Mouse (Mus musculus): Measurements from ENCODE around the gene Tctn3. TPM values are rescaled to one million over a fixed set of nuclear protein-coding genes. Genes with fewer than 3 reads are reported as not detected.

Tctn3 gene
- polyA plus RNA-seq, 1 experiment from 2014 or later, result 10.3 TPM

DNA sequence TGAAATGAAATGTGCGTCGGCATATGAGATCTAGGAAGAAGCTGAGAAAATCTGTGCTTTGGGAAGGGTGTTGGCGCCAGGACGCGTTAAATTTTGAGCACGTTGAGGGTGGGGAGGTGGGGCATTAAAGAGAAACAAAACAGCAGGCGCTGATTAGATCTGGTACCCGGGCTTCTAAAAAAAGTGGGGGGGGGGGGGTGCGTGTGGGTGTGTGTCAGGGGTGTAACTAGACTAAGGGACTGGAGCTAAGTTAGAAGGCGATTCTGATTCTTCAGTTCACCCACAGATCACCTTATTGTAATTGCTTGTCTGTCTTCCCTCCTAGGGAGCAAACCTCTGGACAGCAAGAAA, 22.5 kb downstream of the Tctn3 start:
- H3K4me3 ChIP-seq (ENCODE audit: low read depth, low read length), result peak overlapping the region; percentile 61
- no peak overlapping the region for H3K27ac ChIP-seq (replicated peaks; ENCODE audit: low read depth, low read length)
- peak overlapping the region; percentile 70 for H3K4me2 ChIP-seq (ENCODE audit: low read depth, low read length)
- WGBS, result 0% methylated on average over 10 of the region's 10 CpGs
- DNase-seq (ENCODE audit: low spot score) (no peak), ATAC-seq (replicated peaks; ENCODE audit: insufficient number of reproducible peaks, low FRiP score, low TSS enrichment, low read depth) (peak; percentile 2; the same call in 1 of the 2 replicates)
- peak overlapping the region; percentile 1; the same call in 1 of the 2 replicates for H3K9ac ChIP-seq (replicated peaks; ENCODE audit: low read length)
- H3K36me3 ChIP-seq (replicated peaks; ENCODE audit: control insufficient read depth, insufficient read depth, low read depth, low read length), result no peaks in the 10 kb centered on the region
- H3K27me3 ChIP-seq (ENCODE audit: control insufficient read depth, insufficient read depth, low read length), result no peaks in the 10 kb centered on the region
- H3K4me1 ChIP-seq (ENCODE audit: control insufficient read depth, insufficient read depth, low read length), result no peaks in the 10 kb centered on the region; the same call in 1 of the 2 replicates
- no peaks in the 10 kb centered on the region for H3K9me3 ChIP-seq (replicated peaks; ENCODE audit: control insufficient read depth, low read length)

DNA sequence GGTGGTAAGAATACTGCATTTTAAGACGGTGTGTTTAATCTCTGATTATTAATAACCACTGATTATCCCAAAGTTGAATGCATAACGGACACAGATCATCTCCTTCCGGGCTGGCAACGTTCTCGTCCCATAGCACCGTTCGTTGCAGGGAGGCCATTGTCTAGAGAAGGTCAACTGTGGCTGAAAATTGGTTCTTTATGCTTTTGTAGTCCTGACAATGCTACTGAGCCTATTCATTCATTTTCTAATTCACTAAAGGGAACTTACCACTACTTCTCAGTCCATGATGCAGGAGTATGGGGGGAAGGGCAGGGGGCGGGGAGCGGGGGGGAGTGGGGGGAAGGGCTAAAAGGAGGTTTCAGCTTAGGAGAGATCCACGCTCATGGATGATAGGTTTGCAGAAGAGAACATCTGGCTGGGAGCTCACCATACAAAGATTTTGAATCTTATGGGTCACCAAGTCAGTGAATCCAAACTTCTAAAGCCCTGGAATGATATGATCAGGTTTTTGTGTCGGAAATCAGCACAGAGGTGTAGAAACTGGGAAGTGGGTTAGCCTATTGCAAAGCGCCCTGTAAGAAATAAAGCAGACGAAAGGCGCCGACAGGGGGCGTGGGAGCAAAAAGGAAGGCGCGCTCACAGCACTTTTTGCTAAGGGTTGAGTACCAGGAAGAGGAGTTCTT, 23.0 kb downstream of the Tctn3 start:
- Histone ChIP-seq H3K27ac (replicated peaks; ENCODE audit: low read depth, low read length) (no peak overlapping the region; the same call in 1 of the 2 replicates), H3K9ac (replicated peaks; ENCODE audit: low read length) (peak overlapping the region; percentile 47), H3K4me3 (ENCODE audit: low read depth, low read length) (peak overlapping the region; percentile 61), H3K27me3 (ENCODE audit: control insufficient read depth, insufficient read depth, low read length) (no peaks in the 10 kb centered on the region), H3K4me1 (ENCODE audit: control insufficient read depth, insufficient read depth, low read length) (no peaks in the 10 kb centered on the region; the same call in 1 of the 2 replicates), H3K36me3 (replicated peaks; ENCODE audit: control insufficient read depth, insufficient read depth, low read depth, low read length) (no peaks in the 10 kb centered on the region), H3K4me2 (ENCODE audit: low read depth, low read length) (peak overlapping the region; percentile 70), H3K9me3 (replicated peaks; ENCODE audit: control insufficient read depth, low read length) (no peaks in the 10 kb centered on the region)
- DNase-seq (ENCODE audit: low spot score) (peak; percentile 96), ATAC-seq (replicated peaks; ENCODE audit: insufficient number of reproducible peaks, low FRiP score, low TSS enrichment, low read depth) (peak; percentile 72)
- 1% methylated on average over 18 of the region's 18 CpGs for WGBS

DNA sequence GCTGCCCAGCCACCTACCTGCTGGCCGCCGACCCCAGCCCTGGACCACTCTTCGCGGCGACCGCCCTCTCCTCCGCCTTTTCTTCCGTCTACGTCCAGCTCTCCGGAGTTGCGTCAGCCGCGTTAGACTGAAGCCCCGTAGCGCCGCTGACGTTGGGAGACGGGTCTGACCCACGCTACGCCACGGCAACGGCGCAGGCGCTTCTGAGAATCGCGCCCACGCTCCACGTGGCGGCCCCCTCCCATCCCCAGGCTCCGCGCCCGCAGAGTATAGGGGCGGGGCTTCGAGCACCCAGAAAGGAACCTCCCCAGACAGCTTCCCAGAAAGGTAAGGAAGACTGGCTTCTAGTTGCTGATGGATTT, 23.8 kb downstream of the Tctn3 start, which contains the start of gene Aldh18a1:
Gene Aldh18a1 (minus strand): TSS at position 171 of the 362 bp plus-strand sequence.
- under 1% methylated on average over 33 of the region's 34 CpGs for WGBS
- Histone ChIP-seq H3K9ac (replicated peaks; ENCODE audit: low read length) (peak within 1 kb of the TSS; percentile 71), H3K27ac (replicated peaks; ENCODE audit: low read depth, low read length) (no peak within 1 kb of the TSS; the same call in 1 of the 2 replicates), H3K9me3 (replicated peaks; ENCODE audit: control insufficient read depth, low read length) (no peaks in the 10 kb centered on the region), H3K4me3 (ENCODE audit: low read depth, low read length) (peak within 1 kb of the TSS; percentile 61), H3K36me3 (replicated peaks; ENCODE audit: control insufficient read depth, insufficient read depth, low read depth, low read length) (no peaks in the 10 kb centered on the region), H3K4me1 (ENCODE audit: control insufficient read depth, insufficient read depth, low read length) (no peaks in the 10 kb centered on the region; the same call in 1 of the 2 replicates), H3K27me3 (ENCODE audit: control insufficient read depth, insufficient read depth, low read length) (no peaks in the 10 kb centered on the region), H3K4me2 (ENCODE audit: low read depth, low read length) (peak within 1 kb of the TSS; percentile 70)
- peak; percentile 91 for ATAC-seq (replicated peaks; ENCODE audit: insufficient number of reproducible peaks, low FRiP score, low TSS enrichment, low read depth)
- peak; percentile 97 for DNase-seq (ENCODE audit: low spot score)

DNA sequence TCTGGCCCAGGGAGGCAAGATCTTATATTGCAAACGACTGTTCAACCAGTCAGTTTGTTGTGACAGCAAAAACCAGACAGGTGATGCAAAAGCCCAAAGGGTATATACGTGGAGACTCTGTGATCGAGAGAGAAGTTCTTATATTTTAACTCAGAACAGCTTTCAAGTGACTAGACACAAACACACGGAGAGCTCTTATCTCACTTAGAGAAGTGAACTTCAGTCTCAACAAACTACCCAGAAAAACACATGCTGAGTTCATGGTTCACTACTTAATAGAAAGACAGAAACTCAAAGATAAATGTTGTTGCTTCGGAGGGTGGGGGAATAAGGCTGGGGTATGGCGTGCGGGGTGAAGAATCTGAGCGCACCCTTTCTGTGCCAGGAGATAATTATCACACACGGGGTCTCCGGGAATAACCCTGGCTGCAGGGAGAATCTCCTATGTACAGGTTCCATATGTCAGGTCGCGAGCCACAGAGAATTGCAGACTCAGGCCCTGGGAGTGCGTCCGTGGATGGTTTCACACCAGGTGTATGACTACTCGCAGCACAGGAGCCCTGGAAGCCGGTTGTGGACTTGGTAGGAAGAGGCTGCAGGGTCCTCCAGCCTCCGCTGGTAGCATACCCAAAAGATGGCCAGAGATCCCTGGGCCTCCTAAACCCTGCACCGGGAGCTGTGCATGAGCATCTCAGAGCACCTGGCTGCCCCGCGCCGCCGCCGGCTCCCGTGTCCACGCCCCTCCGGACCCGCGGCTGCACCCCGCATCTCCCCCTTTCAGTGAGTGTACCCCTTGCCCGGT, 24.3 kb downstream of the Tctn3 start:
- DNase-seq (ENCODE audit: low spot score), result no peak
- Histone ChIP-seq H3K36me3 (replicated peaks; ENCODE audit: control insufficient read depth, insufficient read depth, low read depth, low read length) (no peaks in the 10 kb centered on the region), H3K9me3 (replicated peaks; ENCODE audit: control insufficient read depth, low read length) (no peaks in the 10 kb centered on the region), H3K27me3 (ENCODE audit: control insufficient read depth, insufficient read depth, low read length) (no peaks in the 10 kb centered on the region), H3K27ac (replicated peaks; ENCODE audit: low read depth, low read length) (no peak overlapping the region), H3K4me2 (ENCODE audit: low read depth, low read length) (peak overlapping the region; percentile 70), H3K4me1 (ENCODE audit: control insufficient read depth, insufficient read depth, low read length) (no peaks in the 10 kb centered on the region; the same call in 1 of the 2 replicates), H3K9ac (replicated peaks; ENCODE audit: low read length) (peak overlapping the region; percentile 71), H3K4me3 (ENCODE audit: low read depth, low read length) (peak overlapping the region; percentile 61)
- WGBS, result 6% methylated on average over 30 of the region's 30 CpGs
- ATAC-seq (replicated peaks; ENCODE audit: insufficient number of reproducible peaks, low FRiP score, low TSS enrichment, low read depth), result peak; percentile 73

DNA sequence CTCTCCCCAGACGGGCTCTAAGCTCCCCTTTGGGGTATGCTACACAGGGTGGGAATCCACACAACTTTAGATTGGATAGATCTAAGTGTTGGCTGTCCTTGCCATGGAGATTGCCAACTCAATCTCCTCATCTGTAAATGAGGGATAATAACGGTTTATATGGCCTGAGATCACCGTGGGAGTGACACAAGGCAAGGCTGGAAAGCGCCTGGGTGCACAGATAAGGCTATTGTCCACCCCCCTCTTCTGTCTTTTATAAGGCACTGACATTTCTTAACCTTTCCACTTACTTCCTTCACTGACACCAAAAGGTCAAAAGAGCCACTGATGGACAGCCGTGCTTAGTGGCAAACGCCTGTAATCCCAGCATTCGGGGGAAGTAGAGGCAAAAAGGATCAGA, 25.1 kb downstream of the Tctn3 start:
- no peak overlapping the region for H3K9ac ChIP-seq (replicated peaks; ENCODE audit: low read length)
- no peak overlapping the region for H3K27ac ChIP-seq (replicated peaks; ENCODE audit: low read depth, low read length)
- WGBS, result 51% methylated on average over 7 of the region's 7 CpGs
- no peaks in the 10 kb centered on the region for H3K27me3 ChIP-seq (ENCODE audit: control insufficient read depth, insufficient read depth, low read length)
- H3K4me3 ChIP-seq (ENCODE audit: low read depth, low read length), result peak overlapping the region; percentile 61; the same call in 1 of the 2 replicates
- H3K9me3 ChIP-seq (replicated peaks; ENCODE audit: control insufficient read depth, low read length), result no peaks in the 10 kb centered on the region
- H3K36me3 ChIP-seq (replicated peaks; ENCODE audit: control insufficient read depth, insufficient read depth, low read depth, low read length), result no peaks in the 10 kb centered on the region
- H3K4me2 ChIP-seq (ENCODE audit: low read depth, low read length), result peak overlapping the region; percentile 70
- ATAC-seq (replicated peaks; ENCODE audit: insufficient number of reproducible peaks, low FRiP score, low TSS enrichment, low read depth), result no peak
- no peaks in the 10 kb centered on the region; the same call in 1 of the 2 replicates for H3K4me1 ChIP-seq (ENCODE audit: control insufficient read depth, insufficient read depth, low read length)
- no peak for DNase-seq (ENCODE audit: low spot score)

DNA sequence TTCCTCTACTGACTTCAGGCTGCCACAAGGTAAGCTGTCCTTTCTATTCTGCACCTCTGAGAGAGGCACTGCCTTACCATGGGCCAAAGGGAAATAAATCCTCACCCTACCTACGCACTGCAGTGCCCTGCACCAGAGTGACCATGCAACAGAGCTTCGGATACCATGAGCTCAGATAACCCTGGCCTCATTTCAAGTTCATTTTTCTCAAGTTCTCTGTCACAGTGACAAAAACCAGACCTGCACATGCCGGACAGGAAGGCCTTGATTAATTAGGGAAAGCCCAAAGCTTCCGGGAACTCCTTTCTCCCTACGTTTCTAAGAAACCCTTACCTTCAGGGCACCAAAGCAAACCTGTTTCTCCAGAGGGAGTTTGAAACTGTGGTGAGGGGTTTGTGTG, 30.4 kb downstream of the Tctn3 start:
- no peak for ATAC-seq (replicated peaks; ENCODE audit: insufficient number of reproducible peaks, low FRiP score, low TSS enrichment, low read depth)
- no peaks in the 10 kb centered on the region; the same call in 1 of the 2 replicates for H3K36me3 ChIP-seq (replicated peaks; ENCODE audit: control insufficient read depth, insufficient read depth, low read depth, low read length)
- no peak overlapping the region for H3K4me2 ChIP-seq (ENCODE audit: low read depth, low read length)
- H3K4me1 ChIP-seq (ENCODE audit: control insufficient read depth, insufficient read depth, low read length), result no peaks in the 10 kb centered on the region
- no peak for DNase-seq (ENCODE audit: low spot score)
- no peak overlapping the region for H3K27ac ChIP-seq (replicated peaks; ENCODE audit: low read depth, low read length)
- no peak overlapping the region for H3K4me3 ChIP-seq (ENCODE audit: low read depth, low read length)
- H3K9ac ChIP-seq (replicated peaks; ENCODE audit: low read length), result no peak overlapping the region
- 77% methylated on average over 5 of the region's 5 CpGs for WGBS
- H3K9me3 ChIP-seq (replicated peaks; ENCODE audit: control insufficient read depth, low read length), result no peaks in the 10 kb centered on the region
- no peaks in the 10 kb centered on the region for H3K27me3 ChIP-seq (ENCODE audit: control insufficient read depth, insufficient read depth, low read length)

DNA sequence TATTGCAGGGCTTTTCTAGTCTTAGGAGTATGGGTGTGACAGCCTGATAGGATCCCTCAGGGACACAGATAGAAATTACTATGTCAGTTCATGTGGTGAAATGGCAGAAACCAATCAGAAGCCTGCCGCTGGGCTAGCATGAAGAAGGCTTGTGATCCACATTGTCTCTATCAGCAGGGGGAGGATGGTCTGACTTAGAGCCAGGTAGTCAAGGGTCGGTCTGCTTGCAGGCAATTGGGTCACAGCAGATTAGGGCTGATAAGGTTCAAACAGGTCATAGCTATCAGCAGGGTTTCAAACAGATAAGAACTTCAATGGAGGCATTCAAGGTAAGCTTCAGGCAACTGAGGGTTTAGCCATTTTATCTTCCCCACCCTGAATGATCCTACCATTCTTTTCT, 31.1 kb downstream of the Tctn3 start:
- Histone ChIP-seq H3K4me2 (ENCODE audit: low read depth, low read length) (no peak overlapping the region), H3K36me3 (replicated peaks; ENCODE audit: control insufficient read depth, insufficient read depth, low read depth, low read length) (no peaks in the 10 kb centered on the region; the same call in 1 of the 2 replicates), H3K4me3 (ENCODE audit: low read depth, low read length) (no peak overlapping the region), H3K4me1 (ENCODE audit: control insufficient read depth, insufficient read depth, low read length) (no peaks in the 10 kb centered on the region), H3K9me3 (replicated peaks; ENCODE audit: control insufficient read depth, low read length) (no peaks in the 10 kb centered on the region), H3K27ac (replicated peaks; ENCODE audit: low read depth, low read length) (no peak overlapping the region), H3K9ac (replicated peaks; ENCODE audit: low read length) (no peak overlapping the region), H3K27me3 (ENCODE audit: control insufficient read depth, insufficient read depth, low read length) (no peaks in the 10 kb centered on the region)
- no peak for ATAC-seq (replicated peaks; ENCODE audit: insufficient number of reproducible peaks, low FRiP score, low TSS enrichment, low read depth)
- no peak for DNase-seq (ENCODE audit: low spot score)
- WGBS, result 83% methylated on average over 2 of the region's 2 CpGs

DNA sequence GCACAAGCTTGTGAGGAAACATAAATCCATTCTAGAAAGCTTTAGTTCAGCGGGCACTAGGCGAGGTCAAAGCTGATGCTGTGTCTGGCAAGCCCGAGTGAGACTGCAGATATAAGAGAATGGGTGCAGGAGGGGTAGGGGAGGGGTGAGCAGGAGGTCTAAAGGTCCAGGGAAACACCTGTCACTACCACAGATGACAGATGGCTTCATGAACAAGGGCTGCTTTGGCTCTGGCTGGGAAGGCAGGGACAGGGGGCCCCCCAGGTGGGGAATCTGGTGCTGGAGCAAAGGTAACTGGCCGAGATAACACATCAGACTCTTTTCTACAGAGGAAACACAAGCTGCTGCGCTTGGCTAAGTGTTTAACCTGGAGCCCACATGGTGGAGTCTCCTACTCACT, 36.6 kb downstream of the Tctn3 start:
- no peaks in the 10 kb centered on the region for H3K9me3 ChIP-seq (replicated peaks; ENCODE audit: control insufficient read depth, low read length)
- no peak overlapping the region for H3K27ac ChIP-seq (replicated peaks; ENCODE audit: low read depth, low read length)
- H3K4me3 ChIP-seq (ENCODE audit: low read depth, low read length), result no peak overlapping the region
- DNase-seq (ENCODE audit: low spot score) (no peak), ATAC-seq (replicated peaks; ENCODE audit: insufficient number of reproducible peaks, low FRiP score, low TSS enrichment, low read depth) (no peak)
- H3K4me2 ChIP-seq (ENCODE audit: low read depth, low read length), result no peak overlapping the region
- no peaks in the 10 kb centered on the region for H3K27me3 ChIP-seq (ENCODE audit: control insufficient read depth, insufficient read depth, low read length)
- no peaks in the 10 kb centered on the region; the same call in none of the 2 replicates for H3K36me3 ChIP-seq (replicated peaks; ENCODE audit: control insufficient read depth, insufficient read depth, low read depth, low read length)
- H3K4me1 ChIP-seq (ENCODE audit: control insufficient read depth, insufficient read depth, low read length), result no peaks in the 10 kb centered on the region
- 87% methylated on average over 5 of the region's 5 CpGs for WGBS
- no peak overlapping the region for H3K9ac ChIP-seq (replicated peaks; ENCODE audit: low read length)
